Mouse (Mus musculus): ENCODE measurements around the gene Slc26a11.

DNA sequence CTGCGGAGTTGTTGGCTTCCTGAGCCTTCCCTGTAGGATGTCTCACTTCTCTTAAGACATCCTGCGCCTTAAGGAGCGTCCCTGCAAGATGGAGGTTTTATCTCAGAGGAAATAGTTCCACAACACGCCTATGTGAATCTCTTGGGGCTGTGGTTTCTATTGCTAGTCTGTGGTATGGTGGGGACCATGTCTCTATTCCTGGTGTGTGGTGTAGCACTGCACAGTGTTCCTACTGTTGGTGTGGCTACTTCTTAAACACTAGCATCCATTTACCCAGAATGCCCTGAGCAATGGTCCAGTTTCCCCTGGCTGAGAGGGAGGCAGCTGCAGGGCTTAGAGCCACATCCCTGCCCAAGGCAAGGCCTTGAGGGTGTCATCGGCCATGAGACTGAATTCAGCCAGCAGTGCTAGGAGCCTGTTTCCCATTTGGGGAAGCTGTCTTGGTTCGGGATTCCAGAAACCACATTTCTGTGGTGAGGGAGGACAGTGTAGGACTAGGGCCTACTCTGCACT, 27.0 kb downstream of the Slc26a11 start:
- TF ChIP-seq CTCF (IDR thresholded peaks at IDR 0.05; ENCODE audit: borderline replicate concordance, control insufficient read depth, extremely low read depth, insufficient read depth, low read length, poor library complexity) (no peak), POLR2A (IDR thresholded peaks at IDR 0.05; ENCODE audit: control insufficient read depth, extremely low read depth, insufficient read depth, low read length, poor library complexity) (no peak)

Measured in thymus, adult 2 months (tissue).